25 mouse cellular contexts compared by ENCODE assay signal in genomic region chr3:5685978-5686377, GRCm38 (mm10).
DNase-seq lines count a peak whose midpoint lies in the region; ATAC-seq and TF ChIP-seq lines count a peak whose summit lies in the region.
"Had no signal": no experiment of that assay in that cellular context is flagged by ENCODE, and none has a peak within 500 bp of the region (broad histone marks: within the 10 kb centered on the region; RNA-seq: fewer than 3 reads in every experiment).

No protein-coding gene starts in this region.

- peak; percentile 86; the same call in 1 of the 2 replicates for ATAC-seq in lung, embryonic 15.5 days (ENCODE audit: borderline replicate concordance, extremely low read depth, low FRiP score, low TSS enrichment)
- peak; percentile 97 for ATAC-seq in lung, postnatal 0 days
- ATAC-seq: CD4-positive, CD25-positive, alpha-beta regulatory T cell, adult 4 months; forebrain, embryonic 13.5 days; forebrain, embryonic 16.5 days had no signal

- no peak for TF ChIP-seq CTCF in lung, postnatal 0 days (IDR thresholded peaks at IDR 0.05)

- no peak overlapping the region for H3K4me3 ChIP-seq in lung, embryonic 15.5 days
- no peak overlapping the region for H3K4me3 ChIP-seq in lung, postnatal 0 days (ENCODE audit: low read depth, low read length)
- H3K4me3 ChIP-seq: embryonic facial prominence, embryonic 10.5 days; embryonic facial prominence, embryonic 13.5 days; erythroblast, embryonic 14.5 days; forebrain, embryonic 13.5 days; heart, embryonic 13.5 days; hindbrain, embryonic 12.5 days; hindbrain, embryonic 15.5 days had no signal

- H3K9me3 ChIP-seq in lung, embryonic 15.5 days, result no peaks in the 10 kb centered on the region
- no peaks in the 10 kb centered on the region for H3K9me3 ChIP-seq in lung, postnatal 0 days (ENCODE audit: low read length)
- H3K9me3 ChIP-seq: embryonic facial prominence, embryonic 10.5 days; embryonic facial prominence, embryonic 13.5 days; forebrain, embryonic 13.5 days; heart, embryonic 13.5 days; hindbrain, embryonic 12.5 days; hindbrain, embryonic 15.5 days had no signal

- H3K9ac ChIP-seq in lung, embryonic 15.5 days, result no peak overlapping the region
- no peak overlapping the region for H3K9ac ChIP-seq in lung, postnatal 0 days (replicated peaks; ENCODE audit: low read depth)
- H3K9ac ChIP-seq: embryonic facial prominence, embryonic 13.5 days; forebrain, embryonic 13.5 days; heart, embryonic 13.5 days; hindbrain, embryonic 12.5 days; hindbrain, embryonic 15.5 days had no signal

- H3K36me3 ChIP-seq in lung, embryonic 15.5 days, result no peaks in the 10 kb centered on the region
- H3K36me3 ChIP-seq in lung, postnatal 0 days (ENCODE audit: insufficient read depth, low read length), result no peaks in the 10 kb centered on the region
- H3K36me3 ChIP-seq: embryonic facial prominence, embryonic 10.5 days; embryonic facial prominence, embryonic 13.5 days; heart, embryonic 13.5 days; hindbrain, embryonic 12.5 days; hindbrain, embryonic 15.5 days had no signal

- H3K27ac ChIP-seq in lung, embryonic 15.5 days, result no peak overlapping the region
- H3K27ac ChIP-seq in lung, postnatal 0 days (ENCODE audit: low read length), result no peak overlapping the region
- H3K27ac ChIP-seq: embryonic facial prominence, embryonic 10.5 days; embryonic facial prominence, embryonic 13.5 days; forebrain, embryonic 13.5 days; heart, embryonic 13.5 days; hindbrain, embryonic 12.5 days; hindbrain, embryonic 15.5 days had no signal

- no peaks in the 10 kb centered on the region for H3K4me1 ChIP-seq in lung, embryonic 15.5 days
- H3K4me1 ChIP-seq in lung, postnatal 0 days (ENCODE audit: insufficient read depth, low read depth, low read length), result no peaks in the 10 kb centered on the region
- H3K4me1 ChIP-seq: embryonic facial prominence, embryonic 10.5 days; embryonic facial prominence, embryonic 13.5 days; forebrain, embryonic 13.5 days; heart, embryonic 13.5 days; hindbrain, embryonic 12.5 days; hindbrain, embryonic 15.5 days had no signal

- H3K27me3 ChIP-seq in lung, embryonic 15.5 days, result no peaks in the 10 kb centered on the region
- H3K27me3 ChIP-seq in lung, postnatal 0 days (replicated peaks; ENCODE audit: insufficient read depth, low read length), result no peaks in the 10 kb centered on the region
- H3K27me3 ChIP-seq: embryonic facial prominence, embryonic 13.5 days; forebrain, embryonic 13.5 days; heart, embryonic 13.5 days; hindbrain, embryonic 12.5 days; hindbrain, embryonic 15.5 days had no signal

- TF ChIP-seq EP300 in lung, postnatal 0 days (IDR thresholded peaks at IDR 0.05), result peak; percentile 88

- DNase-seq in lung, postnatal 10 days, result no peak
- DNase-seq in lung, postnatal 0 days (ENCODE audit: low spot score), result peak; percentile 80
- peak; percentile 1 for DNase-seq in lung, postnatal 25 days (ENCODE audit: low spot score)
- no peak for DNase-seq in right cerebral cortex, postnatal 36 days (ENCODE audit: low spot score in 2 of 2)
- DNase-seq in left cerebral cortex, adult 11 months (ENCODE audit: low spot score), result no peak
- DNase-seq: adrenal gland, adult 2 months; adrenal gland, postnatal 14 days; cerebellum, adult 11-12 months; cerebellum, adult 8-10 months; cerebellum, postnatal 10 days; cerebellum, postnatal 36 days; embryo, embryonic 11 days; gastrocnemius, postnatal 10 days; heart, adult 18-20 months; heart, postnatal 14 days had no signal

- WGBS in lung, embryonic 15.5 days, result 28% methylated on average over 1 of the region's 1 CpGs
- 40% methylated on average over 1 of the region's 1 CpGs for WGBS in lung, postnatal 0 days

- H3K4me2 ChIP-seq in lung, embryonic 15.5 days, result no peak overlapping the region
- H3K4me2 ChIP-seq in lung, postnatal 0 days (replicated peaks; ENCODE audit: low read depth, low read length), result no peak overlapping the region
- H3K4me2 ChIP-seq: embryonic facial prominence, embryonic 13.5 days; forebrain, embryonic 13.5 days; heart, embryonic 13.5 days; hindbrain, embryonic 12.5 days; hindbrain, embryonic 15.5 days had no signal

Comparison
In these comparisons a context has a peak if more than half of its experiments do, and no peak if none do; other contexts are left out.
1. DNase-seq: peak in lung, postnatal 0 days (single experiment) and lung, postnatal 25 days (single experiment); none in lung, postnatal 10 days (single experiment), right cerebral cortex, postnatal 36 days (0 of 2) and left cerebral cortex, adult 11 months (single experiment).